In the genomic region with DNA sequence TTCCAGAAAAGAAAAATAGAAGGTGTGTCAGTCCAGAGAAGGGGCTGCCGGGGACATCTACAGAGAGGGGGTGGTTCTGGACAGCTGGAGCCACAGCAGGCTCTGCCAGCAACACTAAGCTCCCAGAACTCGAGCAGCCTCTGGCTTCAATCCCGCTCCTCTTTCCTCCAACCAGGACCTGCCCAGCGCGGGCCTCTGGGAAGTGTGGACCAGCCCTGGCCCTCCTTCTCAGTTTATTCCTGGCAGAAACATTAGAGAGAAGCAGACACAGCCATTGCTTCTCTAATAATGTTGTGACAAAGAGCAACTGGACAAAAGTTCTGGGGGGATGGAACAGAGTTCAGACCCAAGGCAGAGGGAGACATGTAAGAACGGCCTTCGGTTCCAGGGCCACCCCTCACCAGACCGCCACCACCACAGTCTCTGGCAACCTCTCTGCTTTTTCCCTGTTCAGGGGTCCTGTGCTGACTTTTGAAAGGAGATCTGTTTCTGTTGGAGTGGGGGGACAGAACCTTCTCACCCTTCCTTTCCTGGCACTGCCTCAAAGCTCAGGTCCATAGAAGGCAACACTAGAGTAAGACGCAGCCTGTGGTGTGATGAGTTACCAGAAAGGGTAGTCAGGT, we compare ENCODE assay signal across 9 mouse cellular contexts.
A peak's percentile ranks its signal among the peaks of the same experiment; 100 is the strongest.
DNase-seq lines count a peak whose midpoint lies in the region; ATAC-seq and TF ChIP-seq lines count a peak whose summit lies in the region.
"Had no signal": no experiment of that assay in that cellular context is flagged by ENCODE, and none has a peak within 500 bp of the region (broad histone marks: within the 10 kb centered on the region; RNA-seq: fewer than 3 reads in every experiment).

No protein-coding gene starts in this region.

- WGBS in forebrain, postnatal 0 days = 60% methylated on average over 9 of the region's 9 CpGs
- 76% methylated on average over 9 of the region's 9 CpGs for WGBS in forebrain, embryonic 13.5 days
- 50% methylated on average over 9 of the region's 9 CpGs for WGBS in intestine, embryonic 14.5 days
- 67% methylated on average over 9 of the region's 9 CpGs for WGBS in midbrain, postnatal 0 days

- no peak overlapping the region for H3K4me3 ChIP-seq in forebrain, postnatal 0 days (ENCODE audit: low read depth, low read length)
- no peak overlapping the region for H3K4me3 ChIP-seq in forebrain, embryonic 13.5 days
- peak overlapping the region; percentile 34 for H3K4me3 ChIP-seq in gastrocnemius, adult 2 months
- H3K4me3 ChIP-seq in intestine, embryonic 14.5 days (ENCODE audit: low read depth, low read length) = no peak overlapping the region
- no peak overlapping the region for H3K4me3 ChIP-seq in midbrain, postnatal 0 days (ENCODE audit: low read depth, low read length)

- no peaks in the 10 kb centered on the region for H3K9me3 ChIP-seq in forebrain, postnatal 0 days (ENCODE audit: low read length)
- no peaks in the 10 kb centered on the region for H3K9me3 ChIP-seq in forebrain, embryonic 13.5 days (replicated peaks)
- H3K9me3 ChIP-seq in intestine, embryonic 14.5 days (ENCODE audit: control insufficient read depth, low read length) = no peaks in the 10 kb centered on the region
- no peaks in the 10 kb centered on the region for H3K9me3 ChIP-seq in midbrain, postnatal 0 days (ENCODE audit: low read length)

- no peak overlapping the region for H3K4me2 ChIP-seq in forebrain, postnatal 0 days (ENCODE audit: low read depth)
- no peak overlapping the region for H3K4me2 ChIP-seq in forebrain, embryonic 13.5 days
- no peak overlapping the region for H3K4me2 ChIP-seq in intestine, embryonic 14.5 days (ENCODE audit: low read length)
- H3K4me2 ChIP-seq in midbrain, postnatal 0 days (ENCODE audit: low read depth, low read length, poor library complexity, severe bottlenecking) = no peak overlapping the region

- H3K27ac ChIP-seq in forebrain, postnatal 0 days (ENCODE audit: low read depth, low read length) = peak overlapping the region; percentile 59
- no peak overlapping the region for H3K27ac ChIP-seq in forebrain, embryonic 13.5 days
- H3K27ac ChIP-seq in gastrocnemius, adult 2 months = peak overlapping the region; percentile 90
- peak overlapping the region; percentile 86 for H3K27ac ChIP-seq in intestine, embryonic 14.5 days (ENCODE audit: low read depth)
- peak overlapping the region; percentile 62 for H3K27ac ChIP-seq in midbrain, postnatal 0 days (ENCODE audit: low read depth, low read length)
- H3K27ac ChIP-seq: liver, embryonic 14.5 days had no signal

- no peaks in the 10 kb centered on the region for H3K4me1 ChIP-seq in forebrain, postnatal 0 days (ENCODE audit: insufficient read depth)
- peaks cover 13% of the 10 kb centered on the region for H3K4me1 ChIP-seq in forebrain, embryonic 13.5 days
- H3K4me1 ChIP-seq in intestine, embryonic 14.5 days (replicated peaks; ENCODE audit: control insufficient read depth, insufficient read depth, low read length) = peaks cover 7% of the 10 kb centered on the region
- peaks cover 4% of the 10 kb centered on the region; the same call in 1 of the 2 replicates for H3K4me1 ChIP-seq in midbrain, postnatal 0 days (ENCODE audit: insufficient read depth, low read length)

- H3K27me3 ChIP-seq in forebrain, postnatal 0 days (ENCODE audit: insufficient read depth, low read length) = no peaks in the 10 kb centered on the region
- no peaks in the 10 kb centered on the region for H3K27me3 ChIP-seq in forebrain, embryonic 13.5 days
- no peaks in the 10 kb centered on the region for H3K27me3 ChIP-seq in intestine, embryonic 14.5 days (replicated peaks; ENCODE audit: control insufficient read depth, insufficient read depth, low read length)
- H3K27me3 ChIP-seq in midbrain, postnatal 0 days (ENCODE audit: insufficient read depth, low read length) = no peaks in the 10 kb centered on the region

- peak; percentile 59 for ATAC-seq in forebrain, postnatal 0 days
- no peak; the same call in 1 of the 2 replicates for ATAC-seq in forebrain, embryonic 13.5 days
- ATAC-seq in intestine, embryonic 14.5 days (replicated peaks; ENCODE audit: low FRiP score, low TSS enrichment, low read depth) = no peak
- peak; percentile 47; the same call in 1 of the 2 replicates for ATAC-seq in midbrain, postnatal 0 days (ENCODE audit: low FRiP score)
- no peak for ATAC-seq in activated CD4-positive, CD25-positive, alpha-beta regulatory T cell, adult 4 months
- no peak for ATAC-seq in megakaryocyte progenitor cell, adult 5-6 weeks (replicated peaks; ENCODE audit: poor library complexity)

- no peak overlapping the region for H3K9ac ChIP-seq in forebrain, postnatal 0 days
- no peak overlapping the region for H3K9ac ChIP-seq in forebrain, embryonic 13.5 days
- no peak overlapping the region for H3K9ac ChIP-seq in intestine, embryonic 14.5 days (ENCODE audit: low read length)
- no peak overlapping the region for H3K9ac ChIP-seq in midbrain, postnatal 0 days (replicated peaks; ENCODE audit: low read length, poor library complexity, severe bottlenecking)
- H3K9ac ChIP-seq: liver, embryonic 14.5 days had no signal

- H3K36me3 ChIP-seq in forebrain, postnatal 0 days (ENCODE audit: insufficient read depth) = no peaks in the 10 kb centered on the region
- no peaks in the 10 kb centered on the region for H3K36me3 ChIP-seq in forebrain, embryonic 13.5 days (ENCODE audit: poor library complexity, severe bottlenecking)
- H3K36me3 ChIP-seq in intestine, embryonic 14.5 days (ENCODE audit: control insufficient read depth, insufficient read depth, low read length) = 0 out of 2 replicates have a peak, but pooled peaks cover 16% of the 10 kb centered on the region
- H3K36me3 ChIP-seq in midbrain, postnatal 0 days (ENCODE audit: insufficient read depth, low read length) = no peaks in the 10 kb centered on the region

- no peak for TF ChIP-seq CTCF in forebrain, postnatal 0 days (IDR thresholded peaks at IDR 0.05; ENCODE audit: low read depth)
- no peak for TF ChIP-seq CTCF in gastrocnemius, adult 2 months (IDR thresholded peaks at IDR 0.05)
- TF ChIP-seq CTCF in midbrain, postnatal 0 days (IDR thresholded peaks at IDR 0.05) = no peak

- intact Hi-C loops in gastrocnemius, adult 2 months (cut with DNase I) = loop anchor here (2.0 kb wide), 1 partner anchor 15 kb away; no protein-coding TSS in a partner anchor

- peak; percentile 58 for DNase-seq in forebrain, postnatal 0 days
- peak; percentile 52 for DNase-seq in Muller cell, postnatal 12 days (ENCODE audit: inconsistent ontology term)
- DNase-seq in gastrocnemius, adult 2 months = peak; percentile 94
- DNase-seq in intestine, embryonic 14.5 days (ENCODE audit: low spot score) = peak; percentile 62
- DNase-seq in midbrain, postnatal 0 days (ENCODE audit: low spot score) = peak; percentile 80

Comparison
In these comparisons a context has a peak if more than half of its experiments do, and no peak if none do; other contexts are left out.
1. ATAC-seq: peak in forebrain, postnatal 0 days (single experiment) and midbrain, postnatal 0 days (single experiment); none in forebrain, embryonic 13.5 days (single experiment), intestine, embryonic 14.5 days (single experiment), activated CD4-positive, CD25-positive, alpha-beta regulatory T cell, adult 4 months (single experiment) and megakaryocyte progenitor cell, adult 5-6 weeks (single experiment).
2. Peak in every context shown above with its lines, with median percentiles within 50 percentile points of each other: DNase-seq.